Mouse (Mus musculus) liver, adult 2 months (tissue): Measurements from ENCODE around the gene Actg2. TPM values are rescaled to one million over a fixed set of nuclear protein-coding genes. Genes with fewer than 3 reads are reported as not detected.

ENCODE experiments used
- DNase-seq: peaks from one replicate; pipeline ENCODE4 v3.0.0-alpha.2; 2011; ENCODE audit warnings: low read depth, low spot score; ENCODE audit errors: extremely low read depth
- H3K27ac ChIP-seq: fragments of 200-500 bp; replicated peaks from 2 replicates; pipeline ENCODE4 v1.5.1; 2012; ENCODE audit warnings: low read depth, mild to moderate bottlenecking, control low read depth, inconsistent platforms, low read length; ENCODE audit not compliant: insufficient read depth
- H3K27me3 ChIP-seq: fragments of 200-500 bp; 2 replicates; pipeline ENCODE4 v1.6.1; 2012; ENCODE audit warnings: mild to moderate bottlenecking, moderate library complexity, low read length, inconsistent platforms; ENCODE audit not compliant: control insufficient read depth, insufficient read depth
- H3K36me3 ChIP-seq: fragments of 200-500 bp; 2 replicates; pipeline ENCODE4 v1.6.1; 2012; ENCODE audit warnings: low read length, inconsistent platforms; ENCODE audit not compliant: control insufficient read depth, insufficient read depth
- H3K4me1 ChIP-seq: fragments of 200-500 bp; 2 replicates; pipeline ENCODE4 v1.6.1; 2011; ENCODE audit warnings: low read length; ENCODE audit not compliant: control insufficient read depth, insufficient read depth
- H3K4me3 ChIP-seq: fragments of 200-500 bp; 2 replicates; pipeline ENCODE4 v1.5.1; 2011; ENCODE audit warnings: low read depth, mild to moderate bottlenecking, control low read depth, low read length, moderate library complexity; ENCODE audit not compliant: insufficient read depth
- H3K79me2 ChIP-seq: fragments of 200-500 bp; 2 replicates; pipeline ENCODE4 v1.6.1; 2012; ENCODE audit warnings: inconsistent platforms, mild to moderate bottlenecking, low read length, moderate library complexity; ENCODE audit not compliant: control insufficient read depth, insufficient read depth
- H3K9ac ChIP-seq: fragments of 200-500 bp; 2 replicates; pipeline ENCODE4 v1.6.1; 2012; ENCODE audit warnings: low read depth, mild to moderate bottlenecking, control low read depth, inconsistent platforms, low read length
- CTCF ChIP-seq: fragments of 200-500 bp; IDR thresholded peaks from 2 replicates; pipeline ENCODE4 v1.5.1; 2011; ENCODE audit warnings: low read depth, low read length, control low read depth
- POLR2A ChIP-seq: fragments of 200-500 bp; IDR thresholded peaks from 2 replicates; pipeline ENCODE4 v1.6.1; 2011; ENCODE audit warnings: low read length, control low read depth; ENCODE audit not compliant: insufficient read depth; ENCODE audit errors: extremely low read depth
- WGBS: fragments of 180-500 bp; shearing (Covaris S2); methylation state at CpG from one replicate; pipeline ENCODE4 v1.1.7; 2018; 5-methylcytosine and 5-hydroxymethylcytosine counted together
- polyA plus RNA-seq: library from polyadenylated mRNA; depleted of rRNA; stranded (reverse); fragments of >200 nt; gene quantifications from 2 replicates; pipeline ENCODE4 v1.2.3, GENCODE M21; 2012
- total RNA-seq: library from RNA; depleted of rRNA; stranded (reverse); fragments of >200 nt; gene quantifications from 2 replicates; pipeline ENCODE4 v1.2.3, GENCODE M21; 2014

Gene Actg2
- total and polyA plus RNA-seq, 2 experiments, result 0.28 to 1.1 TPM

GRCm38 (mm10) chr6:83501524-83502310, 34.3 kb downstream of the Actg2 start:
- Histone ChIP-seq H3K79me2 (peaks cover 9% of the 10 kb centered on the region; the same call in 1 of the 2 replicates), H3K4me3 (no peak overlapping the region), H3K27ac (no peak overlapping the region), H3K27me3 (no peaks in the 10 kb centered on the region), H3K4me1 (peaks cover 9% of the 10 kb centered on the region), H3K36me3 (no peaks in the 10 kb centered on the region), H3K9ac (no peak overlapping the region)
- whole genome bisulfite sequencing, result 73% methylated on average over 9 of the region's 9 CpGs
- no peak for TF ChIP-seq CTCF
- no peak for TF ChIP-seq POLR2A
- no peak for DNase-seq

DNA sequence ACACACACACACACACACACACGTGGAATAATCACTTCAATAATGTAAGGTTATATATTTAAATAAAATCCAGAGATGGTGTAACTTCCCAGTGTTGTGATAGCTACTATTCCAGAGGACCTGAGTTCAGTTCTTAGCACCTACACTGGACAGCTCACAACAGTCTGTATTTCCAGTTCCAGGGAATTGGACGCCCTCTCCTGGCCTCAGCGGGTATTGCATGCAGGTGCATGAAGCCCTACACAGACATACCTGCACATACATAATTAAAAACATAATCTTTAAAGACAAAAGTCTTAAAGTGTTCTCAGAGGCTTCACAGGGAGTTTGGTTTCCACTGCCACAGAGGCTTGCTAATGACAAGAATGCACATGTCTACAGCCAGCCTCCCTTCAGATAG, 35.6 kb downstream of the Actg2 start:
- no peaks in the 10 kb centered on the region; the same call in 1 of the 2 replicates for H3K36me3 ChIP-seq
- TF ChIP-seq POLR2A (no peak), CTCF (peak; percentile 58)

GRCm38 (mm10) chr6:83499078-83499477, 37.0 kb downstream of the Actg2 start:
- H3K4me3 ChIP-seq, result no peak overlapping the region
- H3K4me1 ChIP-seq, result peaks cover 7% of the 10 kb centered on the region; the same call in 1 of the 2 replicates
- peaks cover 9% of the 10 kb centered on the region; the same call in 1 of the 2 replicates for H3K79me2 ChIP-seq
- H3K27me3 ChIP-seq, result no peaks in the 10 kb centered on the region
- H3K36me3 ChIP-seq, result no peaks in the 10 kb centered on the region; the same call in 1 of the 2 replicates
- WGBS, result 95% methylated on average over 10 of the region's 10 CpGs
- TF ChIP-seq CTCF, result no peak
- no peak overlapping the region for H3K27ac ChIP-seq
- DNase-seq, result no peak
- H3K9ac ChIP-seq, result no peak overlapping the region

More for the DNA sequence above, 35.6 kb downstream of the Actg2 start:
- Histone ChIP-seq H3K27me3 (no peaks in the 10 kb centered on the region), H3K27ac (no peak overlapping the region), H3K79me2 (peaks cover 9% of the 10 kb centered on the region; the same call in 1 of the 2 replicates), H3K4me1 (peaks cover 7% of the 10 kb centered on the region; the same call in 1 of the 2 replicates), H3K4me3 (no peak overlapping the region), H3K9ac (no peak overlapping the region)
- DNase-seq, result no peak
- WGBS, result 60% methylated on average over 3 of the region's 3 CpGs

GRCm38 (mm10) chr6:83496753-83497710, 39.0 kb downstream of the Actg2 start:
- no peaks in the 10 kb centered on the region for H3K27me3 ChIP-seq
- DNase-seq, result peak; percentile 83
- TF ChIP-seq POLR2A (no peak), CTCF (no peak)
- H3K4me1 ChIP-seq, result peaks cover 7% of the 10 kb centered on the region; the same call in 1 of the 2 replicates
- peak overlapping the region; percentile 5; the same call in 1 of the 2 replicates for H3K27ac ChIP-seq
- H3K36me3 ChIP-seq, result peaks cover 3% of the 10 kb centered on the region; the same call in 1 of the 2 replicates
- 52% methylated on average over 22 of the region's 22 CpGs for WGBS
- H3K9ac ChIP-seq, result no peak overlapping the region
- H3K79me2 ChIP-seq, result peaks cover 6% of the 10 kb centered on the region; the same call in 1 of the 2 replicates
- no peak overlapping the region for H3K4me3 ChIP-seq

DNA sequence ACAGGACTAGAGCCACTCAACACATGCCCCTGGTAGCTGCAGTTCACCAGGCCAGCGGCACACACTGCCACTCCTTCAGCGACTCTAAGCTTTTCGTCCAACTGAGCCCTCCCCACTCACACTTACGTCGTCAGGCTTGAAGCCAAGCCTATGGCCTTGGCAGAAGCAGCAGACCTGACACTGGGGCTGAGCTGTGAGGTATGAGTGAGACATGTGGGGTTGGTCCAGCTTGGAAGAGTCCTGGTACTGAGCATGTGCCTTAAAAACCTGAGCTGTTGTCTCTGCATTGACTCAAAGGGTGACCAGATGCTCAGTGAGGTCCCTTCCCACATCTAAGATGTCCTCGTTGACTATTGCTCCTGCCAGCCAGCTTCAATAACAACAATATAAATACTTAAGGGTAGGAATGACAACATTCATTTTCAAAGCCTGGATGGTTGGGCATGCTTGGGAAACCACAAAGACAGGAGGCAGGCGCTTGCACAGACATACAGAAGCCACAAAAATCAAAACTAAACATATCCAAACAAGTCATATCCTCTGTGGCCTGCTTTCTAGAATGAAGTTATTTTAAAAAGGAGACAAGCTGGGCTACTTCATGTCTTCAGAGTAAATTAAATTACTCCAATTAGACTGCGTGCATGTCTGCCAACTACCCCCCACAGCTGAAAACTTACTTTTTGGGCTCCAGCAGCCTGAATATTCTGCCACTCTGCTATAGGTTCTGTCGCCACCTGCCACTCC, 39.9 kb downstream of the Actg2 start:
- no peak overlapping the region for H3K4me3 ChIP-seq
- peaks cover 3% of the 10 kb centered on the region; the same call in 1 of the 2 replicates for H3K36me3 ChIP-seq
- peaks cover 7% of the 10 kb centered on the region; the same call in 1 of the 2 replicates for H3K4me1 ChIP-seq
- no peaks in the 10 kb centered on the region for H3K27me3 ChIP-seq
- no peak overlapping the region for H3K9ac ChIP-seq
- TF ChIP-seq CTCF (no peak), POLR2A (no peak)
- H3K79me2 ChIP-seq, result peaks cover 6% of the 10 kb centered on the region; the same call in 1 of the 2 replicates
- WGBS, result 57% methylated on average over 9 of the region's 9 CpGs
- peak; percentile 35 for DNase-seq
- H3K27ac ChIP-seq, result no peak overlapping the region
